Mouse (Mus musculus): ENCODE measurements around the gene Zfp277.

DNA sequence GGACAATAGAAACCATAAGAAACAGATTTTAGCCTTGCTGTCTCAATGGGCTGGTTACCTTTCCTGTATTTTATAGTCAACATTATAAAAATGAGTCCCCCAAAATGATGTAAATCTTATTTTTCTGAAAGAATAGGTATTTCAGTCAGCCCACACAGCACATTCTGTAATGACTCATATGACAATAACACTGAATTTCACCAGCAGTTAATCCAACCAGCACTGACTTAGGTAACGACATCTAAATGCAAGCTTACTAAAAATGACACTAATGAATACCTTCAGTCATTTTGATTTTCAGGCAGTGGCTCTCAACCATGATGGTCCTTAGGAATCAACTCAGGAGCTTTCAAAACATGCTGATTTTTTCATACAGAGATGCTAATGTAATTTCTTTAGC lies 54.4 kb downstream of the Zfp277 start:
- TF ChIP-seq CTCF (IDR thresholded peaks at IDR 0.05; ENCODE audit: extremely low read depth, insufficient read depth, insufficient read length, insufficient replicate concordance) (no peak), POLR2A (IDR thresholded peaks at IDR 0.05; ENCODE audit: low read depth, low read length) (no peak)
